13 mouse cellular contexts compared by ENCODE assay signal in genomic region chr14:31160196-31161150, GRCm38 (mm10). TPM values are rescaled to one million over a fixed set of nuclear protein-coding genes. Genes with fewer than 3 reads are reported as not detected.
DNase-seq lines count a peak whose midpoint lies in the region; ATAC-seq lines count a peak whose summit lies in the region.
"Had no signal": no experiment of that assay in that cellular context is flagged by ENCODE, and none has a peak within 500 bp of the region (broad histone marks: within the 10 kb centered on the region; RNA-seq: fewer than 3 reads in every experiment).

No protein-coding gene starts in this region.

- H3K36me3 ChIP-seq in heart, embryonic 10.5 days = peaks cover 43% of the 10 kb centered on the region
- H3K36me3 ChIP-seq in liver, embryonic 13.5 days = 0 out of 2 replicates have a peak, but pooled peaks cover 1% of the 10 kb centered on the region
- no peaks in the 10 kb centered on the region for H3K36me3 ChIP-seq in stomach, embryonic 15.5 days
- H3K36me3 ChIP-seq: heart, embryonic 15.5 days; limb, embryonic 12.5 days had no signal

- H3K9ac ChIP-seq in liver, embryonic 13.5 days = no peak overlapping the region
- H3K9ac ChIP-seq in stomach, embryonic 15.5 days = no peak overlapping the region
- H3K9ac ChIP-seq: heart, embryonic 15.5 days; limb, embryonic 12.5 days had no signal

- ATAC-seq in common myeloid progenitor, adult 5-6 weeks (replicated peaks; ENCODE audit: low read depth, poor library complexity, severe bottlenecking) = peak; percentile 82
- ATAC-seq in liver, embryonic 13.5 days (ENCODE audit: low read depth) = peak; percentile 65
- peak; percentile 28; the same call in 1 of the 2 replicates for ATAC-seq in stomach, embryonic 15.5 days (ENCODE audit: insufficient read depth, low FRiP score, low read depth)

- no peak for DNase-seq in heart, embryonic 10.5 days (ENCODE audit: low spot score)
- no peak for DNase-seq in heart, adult 18-20 months
- no peak for DNase-seq in liver, embryonic 13.5 days
- no peak for DNase-seq in ovary, postnatal 36 days (ENCODE audit: low spot score)
- DNase-seq in thymus, adult 18-20 months = no peak
- DNase-seq in adrenal gland, adult (ENCODE audit: inconsistent age in 2 of 2, low spot score in 1 of 2) = no peak
- DNase-seq: adrenal gland, postnatal 36 days; cerebellum, adult 9-11 months; kidney, adult 2 months had no signal

- WGBS in heart, embryonic 10.5 days = 71% methylated on average over 27 of the region's 27 CpGs
- WGBS in liver, embryonic 13.5 days (ENCODE audit: insufficient replicate concordance) = 57% methylated on average over 27 of the region's 27 CpGs
- 61% methylated on average over 27 of the region's 27 CpGs for WGBS in stomach, embryonic 15.5 days

- no peaks in the 10 kb centered on the region for H3K9me3 ChIP-seq in heart, embryonic 10.5 days
- H3K9me3 ChIP-seq in liver, embryonic 13.5 days (replicated peaks) = no peaks in the 10 kb centered on the region
- no peaks in the 10 kb centered on the region for H3K9me3 ChIP-seq in stomach, embryonic 15.5 days
- H3K9me3 ChIP-seq: heart, embryonic 15.5 days; limb, embryonic 12.5 days had no signal

- H3K4me1 ChIP-seq in heart, embryonic 10.5 days = peaks cover 52% of the 10 kb centered on the region
- peaks cover 53% of the 10 kb centered on the region for H3K4me1 ChIP-seq in liver, embryonic 13.5 days (replicated peaks)
- H3K4me1 ChIP-seq in stomach, embryonic 15.5 days = 0 out of 2 replicates have a peak, but pooled peaks cover 2% of the 10 kb centered on the region

- H3K27me3 ChIP-seq in heart, embryonic 10.5 days (ENCODE audit: insufficient read depth, poor library complexity, severe bottlenecking) = no peaks in the 10 kb centered on the region
- peaks cover 15% of the 10 kb centered on the region for H3K27me3 ChIP-seq in liver, embryonic 13.5 days
- H3K27me3 ChIP-seq in stomach, embryonic 15.5 days (replicated peaks) = no peaks in the 10 kb centered on the region
- H3K27me3 ChIP-seq: limb, embryonic 12.5 days had no signal

- peak overlapping the region; percentile 43 for H3K4me2 ChIP-seq in liver, embryonic 13.5 days
- 0 out of 2 replicates have a peak overlapping the region, but pooled peaks have one; percentile 4 for H3K4me2 ChIP-seq in stomach, embryonic 15.5 days
- H3K4me2 ChIP-seq: heart, embryonic 15.5 days; limb, embryonic 12.5 days had no signal

- H3K4me3 ChIP-seq in heart, embryonic 10.5 days = peak overlapping the region; percentile 6; the same call in 1 of the 2 replicates
- H3K4me3 ChIP-seq in liver, embryonic 13.5 days (replicated peaks) = 0 out of 2 replicates have a peak overlapping the region, but pooled peaks have one; percentile 12
- no peak overlapping the region for H3K4me3 ChIP-seq in stomach, embryonic 15.5 days (replicated peaks)
- H3K4me3 ChIP-seq: heart, embryonic 15.5 days; limb, embryonic 12.5 days had no signal

- H3K27ac ChIP-seq in heart, embryonic 10.5 days = no peak overlapping the region
- H3K27ac ChIP-seq in liver, embryonic 13.5 days = peak overlapping the region; percentile 47
- H3K27ac ChIP-seq in stomach, embryonic 15.5 days = no peak overlapping the region
- H3K27ac ChIP-seq: heart, embryonic 15.5 days; limb, embryonic 12.5 days had no signal

RNA-seq across cellular contexts. Expression of gene Stab1, which starts 8.0 kb away (rescaled TPM):
- 28.9 and 30.2 TPM in 2 replicates for polyA plus RNA-seq in heart, embryonic 10.5 days (2016; fragmentation: Nextera tagmentation; extraction: Ambion mirVana)
- 10 to 100 TPM; 63.2 to 64.1 TPM for total RNA-seq in heart, adult 18-20 months (2021)
- not detected in 2 replicates for total RNA-seq in common myeloid progenitor, adult 5-6 weeks (2017)
- polyA plus RNA-seq in liver, embryonic 13.5 days (2015; fragmentation: Nextera tagmentation; extraction: Ambion mirVana) = 18.5 and 19.2 TPM in 2 replicates
- 35.0 and 38.5 TPM in 2 replicates for polyA plus RNA-seq in stomach, embryonic 15.5 days (2015; fragmentation: Nextera tagmentation; extraction: Ambion mirVana)

RNA-seq across cellular contexts. Expression of gene Nt5dc2, which starts 29.6 kb away (rescaled TPM):
- 422 and 507 TPM in 2 replicates for polyA plus RNA-seq in heart, embryonic 10.5 days (2016; fragmentation: Nextera tagmentation; extraction: Ambion mirVana)
- total RNA-seq in heart, adult 18-20 months (2021) = 10 to 100 TPM; 19.2 TPM
- 88.3 and 112 TPM in 2 replicates for total RNA-seq in common myeloid progenitor, adult 5-6 weeks (2017)
- 174 and 196 TPM in 2 replicates for polyA plus RNA-seq in liver, embryonic 13.5 days (2015; fragmentation: Nextera tagmentation; extraction: Ambion mirVana)
- 367 and 372 TPM in 2 replicates for polyA plus RNA-seq in stomach, embryonic 15.5 days (2015; fragmentation: Nextera tagmentation; extraction: Ambion mirVana)

RNA-seq across cellular contexts. Expression of gene Smim4, which starts 31.7 kb away (rescaled TPM):
- polyA plus RNA-seq in heart, embryonic 10.5 days (2016; fragmentation: Nextera tagmentation; extraction: Ambion mirVana) = 66.2 and 73.3 TPM in 2 replicates
- total RNA-seq in heart, adult 18-20 months (2021) = 10 to 100 TPM; 74.5 to 87.4 TPM
- 23.6 and 45.1 TPM in 2 replicates for total RNA-seq in common myeloid progenitor, adult 5-6 weeks (2017)
- polyA plus RNA-seq in liver, embryonic 13.5 days (2015; fragmentation: Nextera tagmentation; extraction: Ambion mirVana) = 81.6 and 90.8 TPM in 2 replicates
- 70.9 and 77.2 TPM in 2 replicates for polyA plus RNA-seq in stomach, embryonic 15.5 days (2015; fragmentation: Nextera tagmentation; extraction: Ambion mirVana)

RNA-seq across cellular contexts. Expression of gene Tnnc1, which starts 47.6 kb away (rescaled TPM):
- 1,899 and 2,942 TPM in 2 replicates for polyA plus RNA-seq in heart, embryonic 10.5 days (2016; fragmentation: Nextera tagmentation; extraction: Ambion mirVana)
- 1,000 to 10,000 TPM; 5,748 to 6,764 TPM for total RNA-seq in heart, adult 18-20 months (2021)
- not detected in 2 replicates for total RNA-seq in common myeloid progenitor, adult 5-6 weeks (2017)
- polyA plus RNA-seq in liver, embryonic 13.5 days (2015; fragmentation: Nextera tagmentation; extraction: Ambion mirVana) = 21.1 and 25.3 TPM in 2 replicates
- 7.1 and 9.8 TPM in 2 replicates for polyA plus RNA-seq in stomach, embryonic 15.5 days (2015; fragmentation: Nextera tagmentation; extraction: Ambion mirVana)

RNA-seq across cellular contexts. Expression of gene Nisch, which starts 56.3 kb away (rescaled TPM):
- 457 and 500 TPM in 2 replicates for polyA plus RNA-seq in heart, embryonic 10.5 days (2016; fragmentation: Nextera tagmentation; extraction: Ambion mirVana)
- 100 to 1,000 TPM; 118 to 119 TPM for total RNA-seq in heart, adult 18-20 months (2021)
- 82.3 and 114 TPM in 2 replicates for total RNA-seq in common myeloid progenitor, adult 5-6 weeks (2017)
- 77.9 and 84.9 TPM in 2 replicates for polyA plus RNA-seq in liver, embryonic 13.5 days (2015; fragmentation: Nextera tagmentation; extraction: Ambion mirVana)
- 319 and 363 TPM in 2 replicates for polyA plus RNA-seq in stomach, embryonic 15.5 days (2015; fragmentation: Nextera tagmentation; extraction: Ambion mirVana)

Comparison
In these comparisons a context has a peak if more than half of its experiments do, and no peak if none do; other contexts are left out.
1. ATAC-seq: peak in every context shown above with its lines; median percentile 82 in common myeloid progenitor, adult 5-6 weeks; 65 in liver, embryonic 13.5 days; 28 in stomach, embryonic 15.5 days.